Mouse (Mus musculus): Measurements from ENCODE around the gene Tex33.

The Tex33 gene

DNA sequence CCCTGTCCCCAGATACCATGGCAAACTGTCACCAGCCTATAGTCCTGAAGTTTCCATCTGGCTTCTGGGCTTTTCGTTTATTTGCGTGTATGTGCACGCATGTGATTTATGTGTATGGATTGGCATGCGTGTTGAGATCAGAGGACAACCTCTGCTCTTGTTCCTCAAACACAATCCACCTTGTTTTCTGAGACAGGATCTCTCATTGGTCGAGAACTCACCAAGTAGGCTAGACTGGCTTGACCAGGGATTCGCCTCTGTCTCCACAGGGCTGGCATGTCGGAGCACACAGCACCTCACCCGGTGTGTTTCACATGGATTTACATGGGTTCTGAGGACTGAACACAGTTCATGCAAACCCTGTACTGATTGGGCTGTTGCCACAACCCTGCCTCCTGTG is 18.4 kb upstream of the Tex33 start:
- no peak for DNase-seq

- no peak for DNase-seq
Observed at GRCm38 (mm10) chr15:78413719-78414117, 18.0 kb upstream of the Tex33 start.

DNA sequence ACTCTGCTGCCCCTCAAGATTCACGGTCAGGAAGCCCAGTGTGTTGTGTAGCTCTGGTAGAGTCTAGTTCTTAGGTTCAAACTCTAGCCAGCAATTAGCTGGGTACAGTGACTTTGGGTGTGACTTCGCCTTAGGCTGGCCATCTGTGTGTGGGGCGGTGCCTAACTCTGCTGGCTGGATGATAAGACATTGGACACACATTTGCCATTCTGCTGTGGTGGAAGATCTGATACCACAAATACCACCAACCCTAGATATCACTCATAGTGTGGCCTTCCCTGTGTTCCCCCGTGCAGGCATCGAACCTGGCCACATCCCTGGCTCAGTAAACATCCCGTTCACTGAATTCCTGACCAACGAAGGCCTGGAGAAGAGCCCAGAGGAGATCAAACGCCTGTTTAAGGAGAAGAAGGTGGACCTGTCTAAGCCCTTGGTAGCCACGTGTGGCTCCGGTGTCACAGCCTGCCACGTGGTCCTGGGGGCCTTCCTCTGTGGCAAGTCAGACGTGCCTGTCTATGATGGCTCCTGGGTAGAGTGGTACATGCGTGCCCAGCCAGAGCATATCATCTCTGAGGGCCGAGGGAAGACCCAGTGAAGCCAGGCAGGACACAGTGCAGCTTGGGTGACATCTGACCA is 17.5 kb upstream of the Tex33 start:
- DNase-seq = no peak

GRCm38 (mm10) chr15:78409570-78410052 is 13.9 kb upstream of the Tex33 start:
- no peak for DNase-seq

DNA sequence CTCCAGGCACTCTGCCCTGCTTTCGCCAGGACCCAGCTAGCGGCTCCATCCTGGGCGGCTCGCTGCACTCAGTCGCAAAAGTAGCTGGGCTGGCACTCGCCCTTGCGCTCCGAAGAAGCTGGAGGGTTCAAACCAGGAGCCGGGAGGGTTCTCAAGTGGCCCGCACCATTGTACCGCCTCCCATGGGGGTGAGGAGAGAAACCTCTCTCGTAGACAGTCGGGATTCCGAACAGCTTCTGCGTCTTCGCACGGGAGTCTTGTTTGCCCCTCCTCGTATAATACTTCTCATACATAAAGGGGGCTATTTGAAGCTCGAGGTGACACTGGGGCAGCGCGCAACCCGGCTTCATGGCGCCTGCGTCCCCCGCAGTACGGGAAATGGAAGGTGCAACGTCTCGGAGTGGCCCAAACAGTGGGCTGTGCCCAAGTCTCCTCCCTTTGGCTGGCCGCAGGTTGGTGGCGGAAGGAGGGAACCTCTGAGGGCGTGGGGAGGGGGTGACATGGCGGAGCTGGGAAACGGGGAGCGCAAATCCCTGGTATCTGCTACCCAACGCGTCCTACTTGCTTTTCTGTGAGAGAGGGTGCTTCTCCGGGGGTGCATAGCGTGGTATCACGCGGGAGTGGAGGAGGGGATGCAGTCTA is 10.7 kb upstream of the Tex33 start, which contains the start of gene Mpst:
Gene Mpst, plus strand, starts transcription at position 124 of the 642 bp plus-strand sequence.
- peak; percentile 93 for DNase-seq

DNA sequence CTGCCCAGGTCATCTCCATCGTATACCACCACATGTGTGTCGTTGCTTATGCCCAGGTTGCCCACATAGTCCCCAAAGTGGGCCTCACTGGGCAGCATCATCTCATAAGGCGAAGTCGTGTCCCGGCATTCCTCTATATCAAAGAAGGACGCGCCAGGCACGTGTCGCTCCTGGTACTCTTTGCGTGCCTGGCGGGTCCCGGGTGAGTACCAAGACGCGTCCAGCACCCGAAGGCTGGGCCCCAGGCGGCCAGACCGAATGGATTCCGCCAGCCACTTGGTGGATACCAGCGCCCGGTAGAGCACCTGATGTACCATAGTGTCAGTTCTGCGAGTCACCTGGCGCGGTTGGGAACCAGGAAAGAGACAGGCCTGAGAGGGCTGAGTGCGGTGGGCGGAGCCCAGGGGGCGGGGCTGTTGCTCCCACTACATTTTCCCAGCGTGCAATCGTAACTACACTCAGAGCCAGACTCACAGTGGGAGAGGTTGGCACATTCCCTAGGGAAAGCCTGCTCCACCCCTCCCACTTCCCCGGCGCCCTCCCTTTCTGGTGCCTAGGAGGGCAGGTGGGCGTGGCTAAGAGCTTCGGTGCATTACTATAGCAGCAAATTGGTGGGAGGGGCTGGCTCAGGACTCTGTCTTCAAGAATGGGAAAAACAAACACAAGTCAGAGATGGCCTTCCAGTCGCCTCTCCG is 10.0 kb upstream of the Tex33 start, which contains the start of gene Tst:
Gene Tst, minus strand, starts transcription at position 391 of the 695 bp plus-strand sequence.
- DNase-seq = peak; percentile 91

DNA sequence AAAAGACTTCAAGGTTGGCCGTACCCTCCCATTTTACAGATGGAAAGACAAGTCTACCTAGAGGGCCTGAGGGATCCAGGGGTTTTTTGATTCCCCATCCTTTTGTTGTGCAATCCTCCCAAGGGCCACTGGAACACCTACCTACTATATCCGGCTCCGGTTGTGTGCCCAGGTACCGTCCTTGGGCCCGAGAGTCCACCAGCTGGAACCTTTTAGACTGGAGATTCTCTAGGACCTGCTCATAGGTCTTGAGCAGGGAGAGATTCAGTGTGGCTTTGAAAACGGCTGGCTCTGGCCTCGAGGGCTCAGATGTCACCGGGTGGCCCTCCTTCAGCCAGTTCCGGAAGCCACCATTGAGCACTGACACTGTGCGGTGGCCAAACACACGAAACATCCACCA is 9.4 kb upstream of the Tex33 start:
- DNase-seq = no peak

DNA sequence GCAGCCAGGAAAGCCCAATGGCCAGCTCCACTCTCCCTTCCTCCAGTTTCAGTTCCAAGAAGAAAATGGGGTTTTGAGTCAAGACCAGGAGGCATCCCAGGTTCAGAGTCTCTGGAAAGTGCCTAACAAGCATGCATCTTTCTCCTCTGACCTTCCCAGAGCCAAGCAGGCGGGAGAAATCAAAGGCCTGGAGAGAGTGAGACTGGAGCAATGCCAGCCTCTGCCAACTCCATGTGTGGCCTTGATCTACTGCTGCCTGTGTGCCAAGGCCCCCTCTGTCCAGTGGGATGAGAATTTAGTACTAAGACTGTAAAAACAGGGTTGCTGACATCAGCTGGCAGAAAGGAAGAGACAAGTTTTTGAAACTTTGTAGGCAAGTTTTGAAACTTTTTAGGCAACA is 8.2 kb upstream of the Tex33 start:
- no peak for DNase-seq

DNA sequence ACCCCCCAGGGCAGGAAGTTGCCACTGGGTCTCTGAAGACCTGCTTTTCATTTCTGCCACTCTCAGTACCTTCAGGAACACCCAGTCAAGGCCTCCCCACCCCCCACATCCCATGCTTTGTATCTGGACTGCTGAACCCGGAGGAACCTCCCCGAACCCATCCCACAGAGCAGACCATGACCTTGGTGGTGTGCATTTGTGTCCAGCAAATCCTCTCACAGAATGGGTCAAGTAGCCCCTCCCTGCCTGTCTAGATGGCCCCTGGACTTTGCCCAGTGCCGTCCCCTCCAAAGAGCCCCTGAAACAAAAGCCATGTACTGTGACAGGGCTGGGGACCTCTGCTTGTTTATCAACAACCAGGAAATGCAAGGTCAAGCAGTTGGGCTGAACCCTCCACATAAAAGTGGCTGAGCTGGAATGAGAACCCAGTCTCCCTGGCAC is 7.6 kb upstream of the Tex33 start:
- DNase-seq = no peak

- DNase-seq = no peak
Observed at GRCm38 (mm10) chr15:78402423-78402822, 6.7 kb upstream of the Tex33 start.

DNA sequence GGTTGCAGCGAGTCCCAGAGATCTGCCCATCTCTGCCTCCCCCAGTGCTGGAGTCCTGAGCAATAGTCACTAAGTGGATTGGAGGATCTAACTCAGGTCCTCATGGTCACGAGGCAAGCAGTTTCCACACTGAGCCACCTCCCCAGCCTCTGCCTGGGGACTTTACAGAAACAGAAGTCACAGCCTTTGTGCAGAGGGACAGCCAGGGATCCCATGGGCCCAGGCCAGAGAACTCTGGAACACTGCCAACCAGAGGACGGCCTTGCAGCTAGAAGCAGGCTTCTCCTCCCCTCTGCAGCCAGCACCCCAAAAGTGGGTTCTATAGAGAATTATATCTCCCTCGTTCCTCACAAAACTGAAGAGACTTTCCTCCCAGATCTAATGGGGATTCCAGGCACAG is 6.2 kb upstream of the Tex33 start:
- DNase-seq = peak; percentile 59

DNA sequence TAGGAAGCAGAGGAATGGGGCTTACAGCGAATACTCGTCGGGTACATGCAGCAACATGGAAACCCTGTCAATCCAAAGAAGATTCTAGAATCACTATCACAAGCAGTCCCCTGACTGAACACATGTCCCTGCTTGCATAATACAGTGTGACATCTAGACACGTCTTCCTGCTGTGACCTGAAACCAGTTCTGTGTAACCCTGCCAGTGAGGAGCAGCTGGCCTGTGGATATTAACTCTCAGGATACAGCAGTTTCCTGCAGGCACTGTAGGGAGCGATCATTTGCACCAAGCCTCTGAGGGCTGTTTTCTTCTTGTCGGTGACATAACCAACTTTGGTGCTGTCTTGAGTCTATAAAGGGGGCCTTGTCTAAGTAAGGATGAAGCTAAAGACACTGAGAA is 5.6 kb upstream of the Tex33 start:
- DNase-seq = no peak

DNA sequence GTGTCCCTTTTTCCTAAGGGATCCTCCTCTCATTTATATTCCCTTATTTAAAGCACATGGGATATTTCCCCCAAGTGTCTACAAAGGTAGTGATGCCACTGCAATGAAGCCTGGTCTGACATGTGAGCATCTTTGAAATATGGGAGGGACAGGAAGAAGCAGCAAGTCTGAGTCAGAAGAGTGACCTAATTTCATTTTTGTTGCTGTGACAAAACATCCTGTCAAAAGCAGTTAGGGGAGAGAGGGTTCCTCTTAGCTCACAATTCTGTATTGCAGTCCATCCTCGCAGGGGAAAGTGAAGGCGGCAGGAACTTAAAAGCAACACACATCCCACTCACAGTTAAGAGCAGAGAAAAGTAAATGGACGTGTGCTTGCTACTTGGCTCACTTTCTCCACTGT is 4.9 kb downstream of the Tex33 start:
- no peak for DNase-seq

DNA sequence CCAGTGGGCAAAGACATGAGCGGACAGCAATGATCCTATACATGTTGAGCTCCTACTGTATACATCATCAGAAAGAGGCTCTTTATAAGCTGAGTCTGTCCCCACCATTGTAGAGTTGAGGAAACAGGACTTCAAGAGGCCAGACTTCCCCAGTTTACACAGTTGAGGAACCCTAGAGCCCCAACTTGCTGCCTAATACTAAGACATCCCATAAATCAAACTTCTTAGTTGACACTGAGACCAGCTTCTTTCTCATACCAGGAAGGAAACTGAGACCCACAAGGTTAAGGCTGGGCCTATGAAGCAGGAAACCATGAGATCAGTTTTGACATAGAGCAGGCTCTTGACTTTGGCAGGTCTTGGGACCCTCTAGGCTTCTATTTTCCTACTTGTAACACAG is 10.1 kb downstream of the Tex33 start:
- DNase-seq = no peak

DNA sequence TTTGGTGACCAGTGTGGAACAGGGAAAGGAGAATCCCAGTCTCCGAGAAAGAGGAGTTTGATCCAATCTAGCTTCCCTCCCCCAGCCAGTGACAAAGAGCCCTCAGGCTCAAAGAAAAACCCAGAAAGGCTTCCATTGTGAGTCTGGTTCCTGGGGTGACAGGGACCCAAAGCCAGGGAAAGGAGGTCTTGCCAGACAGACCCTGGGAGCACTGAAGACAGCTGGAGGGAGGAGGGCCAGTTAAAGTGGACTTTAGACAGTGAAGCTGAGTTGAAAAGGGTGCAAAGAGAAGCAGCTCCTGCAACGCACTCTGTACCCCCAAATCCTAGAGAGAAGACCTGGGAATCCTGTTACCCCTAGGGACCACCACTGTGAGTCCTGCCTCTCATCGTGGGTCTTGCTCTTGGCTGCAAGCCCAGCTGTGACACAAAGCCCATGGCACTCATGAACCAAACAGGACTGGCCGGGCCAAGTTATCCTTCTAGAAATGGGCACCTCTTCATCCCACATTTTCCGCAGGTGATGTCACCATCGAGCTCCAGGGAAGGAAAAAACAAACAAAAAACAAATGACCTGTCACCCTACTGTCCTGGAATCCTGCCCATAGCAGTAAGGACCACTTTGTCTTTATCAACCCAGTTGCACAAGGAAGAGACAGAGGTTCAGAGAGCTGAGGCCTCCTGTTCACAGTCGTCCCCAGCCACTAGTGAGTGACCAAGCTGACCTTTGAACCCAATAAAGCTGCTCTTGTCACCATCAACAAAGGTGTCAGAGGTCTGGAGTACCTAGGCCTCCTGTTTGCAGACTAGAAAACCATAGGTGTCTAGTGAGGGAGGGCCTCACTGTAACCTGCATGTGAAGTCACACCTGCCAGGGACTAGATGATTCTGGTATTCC is 11.2 kb downstream of the Tex33 start:
- no peak for DNase-seq

GRCm38 (mm10) chr15:78383450-78384219 is 12.1 kb downstream of the Tex33 start:
- peak; percentile 38 for DNase-seq

GRCm38 (mm10) chr15:78382115-78382514 is 13.6 kb downstream of the Tex33 start:
- DNase-seq = no peak

GRCm38 (mm10) chr15:78380741-78381140 is 15.0 kb downstream of the Tex33 start:
- no peak for DNase-seq

DNA sequence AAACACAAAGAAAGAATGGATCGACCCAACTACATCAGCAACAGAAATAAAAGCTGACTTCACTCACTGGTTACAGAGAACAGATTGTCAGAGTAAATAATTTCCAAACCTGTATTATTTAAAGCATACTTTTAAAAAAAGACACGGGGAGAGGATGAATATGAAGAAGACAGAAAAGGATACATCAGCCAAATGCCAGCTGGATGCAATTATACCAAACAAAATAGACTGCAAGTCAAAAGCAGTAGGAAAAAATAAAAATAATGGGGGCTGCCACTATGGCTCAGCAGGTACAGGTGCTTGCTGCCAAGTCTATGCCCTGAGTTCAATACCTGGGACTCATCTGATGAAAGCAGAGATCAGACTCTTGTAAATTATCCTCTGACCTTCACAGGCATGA is 15.5 kb downstream of the Tex33 start:
- no peak for DNase-seq

DNA sequence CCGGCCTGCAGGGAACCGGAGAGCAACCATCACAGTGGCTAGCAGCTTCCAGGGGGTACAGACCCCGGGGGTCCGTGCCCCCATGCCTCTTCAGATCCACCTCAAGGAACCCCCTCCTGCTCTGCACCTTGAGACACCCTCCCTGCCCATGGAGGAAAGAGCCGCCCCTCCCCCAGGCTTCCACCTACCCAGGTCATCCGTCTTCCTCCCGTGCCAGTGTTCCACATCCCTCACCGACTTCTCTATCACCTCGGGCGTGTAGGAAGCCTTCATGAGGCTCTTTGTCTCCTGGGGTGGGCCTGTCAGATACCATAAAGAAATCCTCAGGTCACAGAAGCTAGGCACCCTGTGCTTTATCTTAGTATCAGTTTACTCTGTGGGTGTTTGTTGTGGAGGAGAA is 17.2 kb downstream of the Tex33 start:
- no peak for DNase-seq

DNA sequence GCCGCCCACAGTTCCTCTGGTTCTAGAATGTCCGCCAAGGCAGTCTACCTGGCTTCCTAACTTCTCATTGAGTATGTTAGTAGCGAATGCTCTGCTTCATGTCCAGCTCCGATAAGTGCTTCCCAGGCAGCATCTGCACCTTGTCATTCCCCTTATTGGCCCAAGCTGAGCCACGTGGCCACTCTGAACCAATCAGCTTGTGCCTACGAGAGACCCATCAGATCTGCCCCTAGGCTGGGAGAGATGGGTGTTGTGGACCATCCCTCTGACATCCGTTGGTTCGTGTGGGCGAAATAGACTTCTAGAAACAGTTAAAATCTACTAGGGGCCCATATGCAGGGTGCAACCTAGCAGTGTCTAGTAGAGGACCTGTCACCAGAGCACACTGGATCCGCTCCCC is 17.9 kb downstream of the Tex33 start:
- DNase-seq = no peak

GRCm38 (mm10) chr15:78374204-78374603 is 21.5 kb downstream of the Tex33 start:
- no peak for DNase-seq
